Mouse (Mus musculus): ENCODE results near the gene Gpr153.

GRCm38 (mm10) chr4:152278986-152279385 lies 5.0 kb downstream of the Gpr153 start:
- no peak for TF ChIP-seq CTCF (IDR thresholded peaks at IDR 0.05; ENCODE audit: borderline replicate concordance, insufficient read depth, low read depth, low read length)
- TF ChIP-seq POLR2A (IDR thresholded peaks at IDR 0.05; ENCODE audit: borderline replicate concordance, insufficient read depth, low read length), result no peak

All from cerebellum, adult 2 months (tissue).